In the genomic region with DNA sequence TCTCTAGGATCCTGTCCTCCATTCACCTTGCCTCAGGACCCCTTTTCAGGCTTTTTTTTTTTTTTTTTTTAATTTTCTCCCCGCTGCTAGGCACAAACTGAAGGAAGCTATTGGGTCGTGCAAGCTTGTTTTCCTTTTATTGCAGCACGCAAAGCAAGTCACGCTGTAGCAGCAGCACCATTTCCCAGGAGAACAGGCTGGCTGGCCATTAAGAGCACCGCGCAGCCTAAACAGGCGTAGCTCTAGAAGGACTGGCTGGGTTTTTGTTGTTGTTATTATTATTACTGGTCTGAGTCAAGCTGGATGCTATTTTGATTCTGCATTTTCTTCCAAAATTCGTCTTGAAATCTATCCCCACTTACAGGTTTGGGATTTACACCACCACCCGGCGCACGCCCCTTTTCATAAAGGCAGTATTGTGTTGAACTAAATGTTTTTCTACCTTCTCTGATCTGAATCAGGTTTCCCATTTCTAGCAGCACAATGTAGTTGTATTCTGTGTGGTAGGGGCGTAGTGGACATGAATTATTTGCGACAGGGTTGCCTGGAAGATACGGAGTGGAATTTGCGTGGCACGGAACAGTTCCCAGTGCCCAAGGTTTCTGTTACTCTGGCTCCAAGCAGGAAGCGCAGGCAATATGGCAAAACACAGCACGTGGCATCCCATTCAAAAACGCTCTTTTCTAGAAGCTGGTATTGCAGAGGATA, we compare ENCODE assay signal across 8 mouse cellular contexts.
DNase-seq lines count a peak whose midpoint lies in the region; ATAC-seq and TF ChIP-seq lines count a peak whose summit lies in the region.

No protein-coding gene starts in this region.

- peak overlapping the region; percentile 55 for H3K9ac ChIP-seq in MEL (ENCODE audit: control insufficient read depth, low read depth, low read length, poor library complexity, severe bottlenecking)
- H3K9ac ChIP-seq in hindbrain, embryonic 11.5 days (ENCODE audit: low read depth, low read length): peak overlapping the region; percentile 40

- H3K36me3 ChIP-seq in MEL (ENCODE audit: control insufficient read depth in 1 of 2, insufficient read depth in 2 of 2, low read length in 2 of 2): peaks cover 0 to 11% of the 10 kb centered on the region in 2 experiments; a peak in 2 of 4 replicates
- no peaks in the 10 kb centered on the region for H3K36me3 ChIP-seq in hindbrain, embryonic 11.5 days (ENCODE audit: control insufficient read depth, insufficient read depth, low read length)

- TF ChIP-seq CTCF in MEL (IDR thresholded peaks at IDR 0.05 in 2 of 3, conservative IDR thresholded peaks at IDR 0.05 in 1 of 3; ENCODE audit: control insufficient read depth in 1 of 3, insufficient read depth in 1 of 3, low read depth in 2 of 3, low read length in 3 of 3, poor library complexity in 1 of 3, severe bottlenecking in 1 of 3): no peak

- 0 out of 2 replicates have a peak overlapping the region, but pooled peaks have one; percentile 1 for H3K27ac ChIP-seq in MEL (ENCODE audit: control insufficient read depth, low read depth, low read length)
- H3K27ac ChIP-seq in hindbrain, embryonic 11.5 days (ENCODE audit: low read depth, low read length): peak overlapping the region; percentile 63

- peaks cover 7 to 12% of the 10 kb centered on the region in 2 experiments; a peak in 3 of 4 replicates for H3K4me1 ChIP-seq in MEL (ENCODE audit: control insufficient read depth in 1 of 2, insufficient read depth in 2 of 2, low read length in 2 of 2)
- peaks cover 5% of the 10 kb centered on the region; the same call in 1 of the 2 replicates for H3K4me1 ChIP-seq in hindbrain, embryonic 11.5 days (replicated peaks; ENCODE audit: control insufficient read depth, insufficient read depth, low read length)

- H3K27me3 ChIP-seq in MEL (ENCODE audit: control insufficient read depth in 1 of 2, insufficient read depth in 2 of 2, low read length in 2 of 2): no peaks in the 10 kb centered on the region
- H3K27me3 ChIP-seq in hindbrain, embryonic 11.5 days (ENCODE audit: control insufficient read depth, insufficient read depth, low read length): no peaks in the 10 kb centered on the region

- peak overlapping the region; percentile 75 to 81 for H3K4me3 ChIP-seq in MEL (ENCODE audit: control insufficient read depth in 1 of 2, insufficient read depth in 1 of 2, low read depth in 2 of 2, low read length in 2 of 2)
- peak overlapping the region; percentile 49 for H3K4me3 ChIP-seq in hindbrain, embryonic 11.5 days (ENCODE audit: low read depth, low read length)

- H3K79me2 ChIP-seq in MEL (ENCODE audit: control insufficient read depth, insufficient read depth, low read length, poor library complexity): no peaks in the 10 kb centered on the region; the same call in 1 of the 2 replicates

- H3K9me3 ChIP-seq in MEL (replicated peaks; ENCODE audit: insufficient read depth, low read length): no peaks in the 10 kb centered on the region
- no peaks in the 10 kb centered on the region for H3K9me3 ChIP-seq in hindbrain, embryonic 11.5 days (ENCODE audit: control insufficient read depth, low read length)

- peak; percentile 54 for DNase-seq in MEL (ENCODE audit: low read depth, low spot score)
- peak; percentile 96 for DNase-seq in cerebellum, adult 8-10 months
- DNase-seq in hindbrain, embryonic 11.5 days (ENCODE audit: low spot score): peak; percentile 92
- peak; percentile 92 to 96 for DNase-seq in layer of hippocampus, postnatal 14 days (ENCODE audit: low spot score in 2 of 2)
- DNase-seq in lung, postnatal 14 days: peak; percentile 94
- peak; percentile 85 for DNase-seq in retina, adult 2 months (ENCODE audit: low read depth, low spot score)
- peak; percentile 75 to 76 for DNase-seq in thymus, postnatal 36 days

- ATAC-seq in frontal cortex, adult (ENCODE audit: low TSS enrichment): peak; percentile 60
- ATAC-seq in hindbrain, embryonic 11.5 days (ENCODE audit: low FRiP score): peak; percentile 48

- WGBS in hindbrain, embryonic 11.5 days: 4% methylated on average over 19 of the region's 19 CpGs

- peak overlapping the region; percentile 74 for H3K4me2 ChIP-seq in hindbrain, embryonic 11.5 days (replicated peaks; ENCODE audit: low read depth, low read length)

- TF ChIP-seq EP300 in MEL (IDR thresholded peaks at IDR 0.05; ENCODE audit: low read depth in 1 of 2, low read length in 2 of 2): no peak

- no peak for TF ChIP-seq RAD21 in MEL (IDR thresholded peaks at IDR 0.05; ENCODE audit: low read depth, low read length)

- no peak for TF ChIP-seq POLR2A in MEL (IDR thresholded peaks at IDR 0.05; ENCODE audit: control insufficient read depth in 1 of 2, insufficient read depth in 1 of 2, low read depth in 1 of 2, low read length in 2 of 2, poor library complexity in 1 of 2)

TF ChIP-seq in MEL, 35 proteins besides CTCF, POLR2A, EP300 and RAD21:
- TF ChIP-seq USF1 (IDR thresholded peaks at IDR 0.05; ENCODE audit: low read depth, low read length) (no peak), SMC3 (IDR thresholded peaks at IDR 0.05; ENCODE audit: low read depth, low read length) (no peak; the same call in 1 of the 2 replicates), KAT2A (conservative IDR thresholded peaks at IDR 0.05; ENCODE audit: low read depth, low read length) (no peak), MYC (IDR thresholded peaks at IDR 0.05; ENCODE audit: low read depth, low read length) (no peak), BHLHE40 (IDR thresholded peaks at IDR 0.05; ENCODE audit: borderline replicate concordance, low read depth, low read length) (no peak), RCOR1 (IDR thresholded peaks at IDR 0.05; ENCODE audit: low read depth, low read length) (no peak), CHD2 (IDR thresholded peaks at IDR 0.05; ENCODE audit: low read length) (no peak), GATA1 (IDR thresholded peaks at IDR 0.05; ENCODE audit: low read depth, low read length) (no peak), MXI1 (IDR thresholded peaks at IDR 0.05; ENCODE audit: low read depth, low read length) (no peak), CHD1 (IDR thresholded peaks at IDR 0.05; ENCODE audit: low read depth, low read length) (no peak), MYB (IDR thresholded peaks at IDR 0.05; ENCODE audit: low read depth, low read length) (no peak), ZMIZ1 (IDR thresholded peaks at IDR 0.05; ENCODE audit: low read depth, low read length) (no peak), TBP (IDR thresholded peaks at IDR 0.05; ENCODE audit: low read depth, low read length) (no peak)
TF ChIP-seq in MEL: peak in this region for 0.

Comparison
In these comparisons a context has a peak if more than half of its experiments do, and no peak if none do; other contexts are left out.
1. Peak in every context shown above with its lines: DNase-seq, ATAC-seq, H3K4me3 ChIP-seq and H3K27ac ChIP-seq.